Mouse (Mus musculus) liver, embryonic 15.5 days (tissue): Measurements from ENCODE around the gene Sufu. TPM values are rescaled to one million over a fixed set of nuclear protein-coding genes. Genes with fewer than 3 reads are reported as not detected.

Experiments used
- ATAC-seq: fragments of 200-750 bp; cut with Nextera tagmentation; 2 replicates; pipeline ENCODE4 v1.8.0; 2017; ENCODE audit warnings: moderate number of reproducible peaks, mild to moderate bottlenecking, moderate library complexity; ENCODE audit not compliant: insufficient read depth
- H3K27ac ChIP-seq: fragments of 300-500 bp; sonication (generic); replicated peaks from 2 replicates; pipeline ENCODE4 v1.5.1; 2015; ENCODE audit warnings: mild to moderate bottlenecking, inconsistent platforms
- H3K27me3 ChIP-seq: fragments of 300-500 bp; sonication (generic); 2 replicates; pipeline ENCODE4 v1.6.1; 2015; ENCODE audit warnings: mild to moderate bottlenecking, inconsistent platforms
- H3K36me3 ChIP-seq: fragments of 300-500 bp; sonication (generic); replicated peaks from 2 replicates; pipeline ENCODE4 v1.6.1; 2015; ENCODE audit warnings: moderate library complexity, mild to moderate bottlenecking, inconsistent platforms
- H3K4me1 ChIP-seq: fragments of 300-500 bp; sonication (generic); replicated peaks from 2 replicates; pipeline ENCODE4 v1.6.1; 2015; ENCODE audit warnings: inconsistent platforms
- H3K4me2 ChIP-seq: fragments of 300-500 bp; sonication (generic); 2 replicates; pipeline ENCODE4 v1.6.1; 2015; ENCODE audit warnings: moderate library complexity, mild to moderate bottlenecking, inconsistent platforms
- H3K4me3 ChIP-seq: fragments of 300-500 bp; sonication (generic); replicated peaks from 2 replicates; pipeline ENCODE4 v1.5.1; 2015; ENCODE audit warnings: mild to moderate bottlenecking, inconsistent platforms
- H3K9ac ChIP-seq: fragments of 300-500 bp; sonication (generic); 2 replicates; pipeline ENCODE4 v1.6.1; 2015; ENCODE audit warnings: moderate library complexity, mild to moderate bottlenecking, inconsistent platforms
- H3K9me3 ChIP-seq: fragments of 300-500 bp; sonication (generic); replicated peaks from 2 replicates; pipeline ENCODE4 v1.6.1; 2016; ENCODE audit warnings: inconsistent platforms
- WGBS: fragments of 180-500 bp; shearing (Covaris S2); methylation state at CpG from one replicate; pipeline ENCODE4 v1.1.7; 2015; ENCODE audit warnings: mixed read lengths; ENCODE audit not compliant: insufficient replicate concordance; 5-methylcytosine and 5-hydroxymethylcytosine counted together
- polyA plus RNA-seq: library from polyadenylated mRNA; unstranded; fragments of >200 nt; fragmentation: Nextera tagmentation; extraction: Ambion mirVana; gene quantifications from 2 replicates; pipeline ENCODE4 v1.2.1, GENCODE M21; 2015

Sufu gene
- polyA plus RNA-seq, 1 experiment from 2014 or later = 5.4 TPM

- peaks cover 84% of the 10 kb centered on the region for H3K4me1 ChIP-seq
- 24% methylated on average over 17 of the region's 17 CpGs for WGBS
- H3K9ac ChIP-seq = no peak overlapping the region
- H3K4me3 ChIP-seq = no peak overlapping the region
- ATAC-seq = no peak
- H3K9me3 ChIP-seq = no peaks in the 10 kb centered on the region
- no peak overlapping the region for H3K4me2 ChIP-seq
- no peaks in the 10 kb centered on the region for H3K27me3 ChIP-seq
- H3K27ac ChIP-seq = no peak overlapping the region
- no peaks in the 10 kb centered on the region for H3K36me3 ChIP-seq
Observed at GRCm38 (mm10) chr19:46482896-46483516, 86.3 kb downstream of the Sufu start.

GRCm38 (mm10) chr19:46483701-46484328 is 87.1 kb downstream of the Sufu start:
- H3K9me3 ChIP-seq = no peaks in the 10 kb centered on the region
- peaks cover 76% of the 10 kb centered on the region for H3K4me1 ChIP-seq
- ATAC-seq = no peak
- 68% methylated on average over 15 of the region's 15 CpGs for WGBS
- no peak overlapping the region for H3K9ac ChIP-seq
- H3K27ac ChIP-seq = no peak overlapping the region
- no peak overlapping the region for H3K4me2 ChIP-seq
- no peaks in the 10 kb centered on the region for H3K27me3 ChIP-seq
- no peaks in the 10 kb centered on the region for H3K36me3 ChIP-seq
- no peak overlapping the region for H3K4me3 ChIP-seq

GRCm38 (mm10) chr19:46484518-46484917 is 87.8 kb downstream of the Sufu start:
- 63% methylated on average over 5 of the region's 5 CpGs for WGBS
- Histone ChIP-seq H3K4me1 (peaks cover 69% of the 10 kb centered on the region), H3K9ac (no peak overlapping the region), H3K4me2 (no peak overlapping the region), H3K36me3 (no peaks in the 10 kb centered on the region), H3K27ac (peak overlapping the region; percentile 49; the same call in 1 of the 2 replicates), H3K27me3 (no peaks in the 10 kb centered on the region), H3K4me3 (no peak overlapping the region), H3K9me3 (no peaks in the 10 kb centered on the region)
- peak; percentile 17; the same call in 1 of the 2 replicates for ATAC-seq

DNA sequence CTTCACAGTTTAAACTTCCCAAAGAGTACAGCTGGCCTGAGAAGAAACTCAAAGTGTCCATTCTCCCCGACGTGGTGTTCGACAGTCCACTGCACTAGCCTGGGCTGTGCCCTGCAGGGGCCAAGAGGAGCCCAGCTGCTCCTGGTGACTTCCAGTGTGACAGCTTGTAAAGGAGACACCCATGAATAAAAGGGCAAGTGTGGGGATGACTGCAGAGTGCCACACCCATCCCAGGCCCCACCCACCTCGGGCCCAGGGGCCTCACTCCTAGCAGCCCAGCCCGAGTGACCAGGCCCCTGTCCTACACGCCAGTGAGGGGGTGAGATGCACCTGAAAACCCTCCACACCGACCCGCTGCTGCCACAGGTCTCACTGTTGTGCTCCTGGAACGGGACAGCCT is 89.2 kb downstream of the Sufu start:
- no peaks in the 10 kb centered on the region for H3K9me3 ChIP-seq
- no peak overlapping the region for H3K4me2 ChIP-seq
- no peaks in the 10 kb centered on the region for H3K36me3 ChIP-seq
- peaks cover 63% of the 10 kb centered on the region for H3K4me1 ChIP-seq
- no peak overlapping the region for H3K9ac ChIP-seq
- ATAC-seq = 0 out of 2 replicates have a peak, but pooled peaks have one; percentile 16
- no peak overlapping the region for H3K4me3 ChIP-seq
- 52% methylated on average over 9 of the region's 9 CpGs for WGBS
- H3K27ac ChIP-seq = no peak overlapping the region
- no peaks in the 10 kb centered on the region for H3K27me3 ChIP-seq

DNA sequence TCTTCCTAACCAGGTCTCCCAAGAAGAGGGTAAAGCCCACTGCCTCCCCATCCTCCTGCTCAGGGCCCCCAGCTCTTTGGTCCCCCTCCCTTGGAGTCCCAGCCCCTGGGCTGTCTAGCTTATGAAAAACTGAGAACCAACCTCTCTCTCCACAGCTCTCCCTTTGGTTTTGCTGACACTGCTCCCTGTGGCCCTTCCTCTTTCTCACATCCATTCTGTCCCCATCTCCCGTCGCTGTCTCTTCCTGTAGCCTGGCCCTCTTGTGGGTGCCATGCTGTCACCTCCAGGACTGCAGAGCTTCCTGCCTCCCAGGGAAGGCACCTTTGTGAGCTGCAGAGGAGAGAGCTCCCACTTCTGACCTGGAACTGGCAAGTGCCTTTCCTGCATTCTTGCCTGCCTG is 90.0 kb downstream of the Sufu start:
- Histone ChIP-seq H3K4me3 (no peak overlapping the region), H3K27ac (peak overlapping the region; percentile 35; the same call in 1 of the 2 replicates), H3K36me3 (no peaks in the 10 kb centered on the region), H3K27me3 (no peaks in the 10 kb centered on the region), H3K9me3 (no peaks in the 10 kb centered on the region), H3K4me2 (no peak overlapping the region), H3K4me1 (peaks cover 56% of the 10 kb centered on the region), H3K9ac (no peak overlapping the region)
- ATAC-seq = no peak
- 28% methylated on average over 2 of the region's 2 CpGs for WGBS

DNA sequence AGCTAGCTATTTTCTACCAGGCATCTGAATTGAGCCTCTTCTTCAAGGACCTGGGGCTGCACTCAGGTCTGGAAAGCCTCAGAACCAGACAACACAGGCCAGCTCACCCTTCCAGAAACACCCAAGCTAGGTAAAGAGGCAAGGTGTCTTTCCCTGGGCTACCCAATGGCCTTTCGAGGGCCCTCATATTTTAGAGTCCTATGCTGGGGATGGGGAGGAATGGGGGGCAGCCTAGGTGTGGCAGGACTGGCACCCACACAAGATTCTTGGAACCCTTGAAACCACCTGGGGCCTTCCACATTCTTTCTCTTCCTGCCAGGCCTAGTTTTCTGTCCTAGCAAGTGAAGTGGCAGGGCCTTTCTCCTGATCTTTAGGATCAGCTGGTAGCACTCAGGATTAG is 92.8 kb downstream of the Sufu start:
- ATAC-seq = no peak
- WGBS = 59% methylated on average over 1 of the region's 1 CpGs
- Histone ChIP-seq H3K9me3 (no peaks in the 10 kb centered on the region), H3K36me3 (no peaks in the 10 kb centered on the region), H3K4me2 (no peak overlapping the region), H3K27me3 (no peaks in the 10 kb centered on the region), H3K27ac (no peak overlapping the region), H3K4me1 (peaks cover 30% of the 10 kb centered on the region), H3K9ac (no peak overlapping the region), H3K4me3 (no peak overlapping the region)

GRCm38 (mm10) chr19:46490634-46491033 is 93.9 kb downstream of the Sufu start:
- Histone ChIP-seq H3K36me3 (no peaks in the 10 kb centered on the region), H3K9me3 (no peaks in the 10 kb centered on the region), H3K4me1 (peaks cover 18% of the 10 kb centered on the region), H3K9ac (no peak overlapping the region), H3K27ac (no peak overlapping the region), H3K27me3 (no peaks in the 10 kb centered on the region), H3K4me3 (no peak overlapping the region), H3K4me2 (no peak overlapping the region)
- 8% methylated on average over 2 of the region's 2 CpGs for WGBS
- ATAC-seq = no peak

DNA sequence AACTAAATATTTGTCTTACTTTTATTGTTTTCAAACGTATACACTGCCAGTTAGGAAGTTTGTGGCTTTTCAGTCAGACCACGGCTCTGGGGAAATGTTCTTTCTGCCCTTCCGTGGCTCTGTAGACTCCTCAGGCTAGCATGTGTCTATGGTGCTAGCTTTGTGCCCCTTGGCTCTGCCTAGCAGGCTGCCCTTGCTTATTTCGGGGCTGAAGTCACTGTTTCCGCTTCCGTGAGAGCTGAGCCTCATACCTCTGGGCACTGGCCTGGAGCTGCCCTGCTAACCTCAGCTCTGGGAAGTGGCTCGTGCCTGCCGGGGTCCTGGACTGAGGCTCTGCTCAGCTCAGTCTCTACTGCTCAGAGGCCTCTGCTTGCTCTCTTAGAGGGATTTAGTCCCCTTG is 98.4 kb downstream of the Sufu start:
- ATAC-seq = no peak
- Histone ChIP-seq H3K9me3 (no peaks in the 10 kb centered on the region), H3K4me3 (no peak overlapping the region), H3K27ac (no peak overlapping the region), H3K4me1 (peaks cover 19% of the 10 kb centered on the region), H3K4me2 (no peak overlapping the region), H3K27me3 (no peaks in the 10 kb centered on the region), H3K36me3 (no peaks in the 10 kb centered on the region), H3K9ac (no peak overlapping the region)
- WGBS = 36% methylated on average over 8 of the region's 8 CpGs

- Histone ChIP-seq H3K27me3 (no peaks in the 10 kb centered on the region), H3K27ac (no peak overlapping the region)
- 64% methylated on average over 2 of the region's 2 CpGs for WGBS
Observed at GRCm38 (mm10) chr19:46497230-46497629, 100.5 kb downstream of the Sufu start.

DNA sequence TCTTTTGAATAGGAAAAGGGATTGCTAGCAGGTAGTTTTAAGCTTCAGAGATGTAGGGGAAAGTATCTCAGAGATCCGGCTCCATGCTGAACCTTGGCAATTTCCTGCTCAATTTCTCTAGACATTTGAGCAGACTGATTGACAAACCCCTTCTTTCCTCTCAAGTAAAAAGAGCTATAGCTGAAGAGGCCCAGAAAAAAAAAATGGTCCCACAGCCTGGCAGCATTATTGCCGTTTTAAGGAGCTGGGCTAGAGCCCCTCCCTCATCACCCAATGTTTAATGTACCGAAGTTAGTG is 102.8 kb downstream of the Sufu start:
- H3K27me3 ChIP-seq = no peaks in the 10 kb centered on the region
- H3K4me1 ChIP-seq = peaks cover 45% of the 10 kb centered on the region
- no peaks in the 10 kb centered on the region for H3K36me3 ChIP-seq
- peak overlapping the region; percentile 82 for H3K27ac ChIP-seq
- peak overlapping the region; percentile 85 for H3K4me3 ChIP-seq
- no peak overlapping the region for H3K9ac ChIP-seq
- ATAC-seq = no peak
- WGBS = 5% methylated on average over 3 of the region's 3 CpGs
- H3K4me2 ChIP-seq = peak overlapping the region; percentile 99
- no peaks in the 10 kb centered on the region for H3K9me3 ChIP-seq

More at GRCm38 (mm10) chr19:46497230-46497629, 100.5 kb downstream of the Sufu start:
- H3K4me3 ChIP-seq = no peak overlapping the region
- H3K9me3 ChIP-seq = no peaks in the 10 kb centered on the region
- H3K4me2 ChIP-seq = no peak overlapping the region
- no peak for ATAC-seq
- no peak overlapping the region for H3K9ac ChIP-seq
- H3K36me3 ChIP-seq = no peaks in the 10 kb centered on the region
- H3K4me1 ChIP-seq = peaks cover 23% of the 10 kb centered on the region

GRCm38 (mm10) chr19:46499836-46500580 is 103.3 kb downstream of the Sufu start:
- H3K9me3 ChIP-seq = no peaks in the 10 kb centered on the region
- H3K27me3 ChIP-seq = no peaks in the 10 kb centered on the region
- H3K9ac ChIP-seq = peak overlapping the region; percentile 91
- H3K4me1 ChIP-seq = peaks cover 50% of the 10 kb centered on the region
- H3K36me3 ChIP-seq = peaks cover 3% of the 10 kb centered on the region; the same call in 1 of the 2 replicates
- H3K4me3 ChIP-seq = peak overlapping the region; percentile 85
- H3K27ac ChIP-seq = peak overlapping the region; percentile 97
- peak overlapping the region; percentile 99 for H3K4me2 ChIP-seq
- WGBS = under 1% methylated on average over 52 of the region's 52 CpGs
- peak; percentile 51 for ATAC-seq
